Mouse (Mus musculus) cortical plate, adult 2 months (tissue): ENCODE data around the gene Ccdc34.

Experiments used
- CTCF ChIP-seq: fragments of 200-500 bp; IDR thresholded peaks from 2 replicates; pipeline ENCODE4 v1.5.1; 2011; ENCODE audit warnings: mild to moderate bottlenecking, control low read depth, low read length; ENCODE audit not compliant: insufficient read depth; ENCODE audit errors: extremely low read depth
- POLR2A ChIP-seq: fragments of 200-500 bp; IDR thresholded peaks from 2 replicates; pipeline ENCODE4 v1.6.1; 2011; ENCODE audit warnings: mild to moderate bottlenecking, low read length, control low read depth; ENCODE audit not compliant: insufficient read depth; ENCODE audit errors: extremely low read depth

GRCm38 (mm10) chr2:110129396-110129795 is 111.8 kb downstream of the Ccdc34 start:
- TF ChIP-seq POLR2A, result no peak
- no peak for TF ChIP-seq CTCF
